Mouse (Mus musculus) adipocyte (in vitro differentiated cells): Measurements from ENCODE around the gene Mfsd6.
"Not testable (repeated sequence)": the region's sequence is repeated elsewhere in the genome, so short reads cannot be mapped to it uniquely, and the experiment has no call there.

Source experiments
- DNase-seq: peaks from one replicate; pipeline ENCODE4 v3.0.0-alpha.2; 2016; ENCODE audit warnings: low spot score

The Mfsd6 gene

DNA sequence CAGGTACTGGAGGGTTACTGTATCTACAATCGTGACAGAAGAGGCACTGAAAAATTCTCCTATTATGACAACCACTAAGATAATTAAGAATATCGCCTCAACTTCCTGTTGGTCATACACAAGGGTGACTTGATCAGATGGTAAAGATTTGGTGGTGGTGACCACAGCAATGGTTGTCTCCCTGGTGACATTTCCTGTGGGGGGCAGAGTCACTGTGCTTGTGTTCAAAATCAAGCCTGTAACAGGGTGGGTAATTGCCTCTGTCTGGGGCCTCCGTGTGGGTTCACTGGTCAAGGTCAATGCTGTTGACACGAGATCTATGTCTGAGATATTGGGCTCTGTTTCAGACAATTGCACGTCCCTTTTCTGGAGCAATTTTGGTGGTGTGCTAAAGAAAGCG is 18.5 kb downstream of the Mfsd6 start:
- no peak for DNase-seq

DNA sequence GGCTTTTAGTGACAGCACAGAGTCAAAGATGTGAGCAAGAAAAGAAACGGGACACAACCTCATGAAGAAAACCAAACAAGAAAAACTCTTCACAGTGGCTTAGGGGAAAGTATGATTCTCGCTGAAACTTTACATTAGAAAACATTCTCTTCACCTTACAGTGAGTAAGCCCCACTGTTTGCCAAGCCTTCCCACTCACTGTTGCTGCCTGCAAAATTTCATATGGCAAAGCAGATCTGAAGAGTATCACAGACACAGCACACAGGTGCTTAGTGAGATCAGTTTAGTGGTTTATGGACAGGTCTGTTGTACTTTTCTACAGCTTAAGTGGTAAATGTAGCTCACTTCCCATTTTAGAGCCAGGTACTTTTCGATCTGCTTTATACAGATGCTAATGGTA is 20.2 kb downstream of the Mfsd6 start:
- no peak for DNase-seq

DNA sequence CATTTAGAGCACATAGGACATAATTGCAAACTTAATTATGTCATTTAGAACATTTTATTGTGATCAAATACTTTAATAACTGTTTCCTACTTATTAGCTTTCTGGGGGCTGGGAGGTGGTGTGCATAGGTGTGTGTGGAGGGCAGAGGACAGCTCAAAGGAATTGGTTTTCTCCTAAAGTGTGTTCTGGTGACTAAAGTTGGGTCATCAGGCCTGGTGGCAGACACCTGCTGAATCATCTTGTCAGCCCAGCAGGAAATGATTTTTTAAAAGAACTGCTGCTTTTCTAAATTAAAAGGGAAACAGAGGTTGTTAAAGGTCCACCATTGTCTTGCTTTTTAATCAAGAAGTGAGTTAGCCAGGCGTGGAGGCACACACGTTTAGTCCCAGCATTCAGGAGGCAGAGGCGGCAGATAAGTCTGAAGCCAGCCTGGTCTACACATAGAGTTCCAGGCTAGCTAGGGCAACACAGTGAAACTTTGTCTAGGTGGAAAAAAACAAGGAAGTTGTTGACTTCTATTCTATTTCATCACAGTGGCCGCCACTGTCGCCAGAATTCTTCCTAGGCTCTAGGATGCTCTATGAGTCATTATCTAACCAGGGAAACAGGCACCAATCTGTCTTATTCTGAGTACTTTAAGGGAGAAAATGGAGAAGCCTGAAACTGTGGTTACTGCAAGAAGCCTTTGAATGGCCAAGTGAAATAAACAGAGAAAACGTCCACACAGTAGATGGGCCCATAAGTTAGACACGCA is 24.3 kb downstream of the Mfsd6 start:
- DNase-seq: no peak

DNA sequence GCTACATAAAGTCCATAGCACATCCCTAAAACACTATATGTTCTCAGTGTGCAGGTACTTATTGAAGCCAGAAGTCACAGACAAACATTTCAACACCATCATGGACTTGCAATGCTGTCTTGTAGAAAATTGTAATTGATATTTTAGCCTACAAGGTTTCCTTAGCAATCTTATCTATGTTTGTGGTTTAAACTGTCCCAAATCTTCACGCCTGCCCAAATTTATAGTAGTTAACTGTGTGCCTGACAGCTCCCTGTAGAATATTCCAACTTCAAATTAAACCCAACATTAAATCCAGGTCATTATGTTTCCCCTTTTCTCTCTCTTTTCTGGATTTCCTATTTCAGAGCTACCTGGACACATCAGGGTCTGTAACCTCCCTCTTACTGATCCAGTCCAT is 25.3 kb downstream of the Mfsd6 start:
- DNase-seq: no peak

DNA sequence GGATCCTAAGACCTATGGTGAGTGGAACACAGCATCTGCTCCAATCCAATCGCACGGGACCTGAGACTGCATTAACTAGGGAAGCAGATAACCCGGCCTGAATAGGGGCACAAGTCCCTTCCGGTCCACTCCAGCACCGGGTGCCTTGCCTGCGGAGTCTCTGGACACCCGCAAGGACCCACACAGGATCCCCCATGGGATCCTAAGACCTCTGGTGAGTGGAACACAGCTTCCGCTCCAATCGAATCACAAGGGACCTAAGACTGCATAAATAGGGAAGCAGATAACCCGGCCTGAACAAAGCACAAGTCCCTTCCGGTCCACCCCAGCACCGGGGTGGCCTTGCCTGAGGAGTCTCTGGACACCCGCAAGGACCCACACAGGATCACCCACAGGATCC is 32.8 kb downstream of the Mfsd6 start:
- not testable (repeated sequence) for DNase-seq

DNA sequence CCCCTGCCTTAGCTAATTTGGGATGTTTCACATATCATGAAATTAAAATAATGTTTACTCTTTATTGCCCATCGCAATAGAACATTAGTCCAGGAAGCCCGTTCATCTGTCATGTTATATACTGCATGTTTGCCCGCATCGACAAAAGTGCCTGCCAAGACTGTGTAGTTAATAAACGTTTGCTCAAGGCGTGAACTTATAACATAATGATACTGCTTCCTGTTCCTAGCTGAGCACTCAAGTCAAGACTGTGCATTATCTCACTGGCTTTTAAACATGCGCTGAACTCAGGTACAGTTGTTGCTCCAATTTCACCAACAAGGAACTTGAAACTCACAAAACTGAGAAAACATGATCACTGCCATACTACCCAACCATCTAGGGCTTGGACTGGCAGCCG is 39.6 kb downstream of the Mfsd6 start:
- no peak for DNase-seq

DNA sequence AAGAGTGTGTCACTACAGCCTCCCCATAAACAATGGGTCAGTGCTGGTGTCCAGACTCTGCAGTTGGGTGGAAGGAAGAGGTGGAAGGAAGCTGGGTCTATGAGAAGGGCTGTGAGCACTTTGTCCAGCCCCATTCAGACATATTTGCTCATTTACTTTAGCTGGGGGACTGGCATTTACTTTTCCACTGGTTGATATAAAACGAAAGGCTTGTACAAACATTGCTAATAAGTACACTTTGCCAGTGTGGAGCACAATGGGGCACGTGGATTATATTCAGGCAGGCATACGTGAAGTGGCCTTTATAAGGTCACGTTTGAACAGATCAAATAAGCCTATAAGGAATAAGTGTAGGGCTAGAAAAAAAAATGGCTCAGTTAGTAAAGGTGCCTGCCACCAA is 43.7 kb downstream of the Mfsd6 start:
- no peak for DNase-seq

DNA sequence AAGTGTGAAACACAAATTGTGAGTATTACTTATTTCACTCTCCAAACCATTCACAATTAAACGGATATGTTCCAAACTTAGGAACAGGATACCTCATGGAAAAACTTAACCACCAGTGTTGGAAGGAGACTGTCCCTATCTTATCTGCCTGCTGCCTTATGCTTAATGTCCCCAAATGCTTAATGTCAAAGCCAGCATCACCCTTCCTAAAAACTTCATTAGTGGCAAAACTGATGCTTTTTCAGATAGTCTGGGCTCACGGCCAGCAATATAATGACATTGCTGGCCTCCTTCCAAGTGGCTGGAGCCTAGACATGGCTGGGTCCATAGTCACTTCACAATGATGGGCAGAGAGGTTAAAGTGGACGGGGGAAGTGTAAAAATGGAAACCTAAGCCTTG is 50.6 kb downstream of the Mfsd6 start:
- peak; percentile 65 for DNase-seq

DNA sequence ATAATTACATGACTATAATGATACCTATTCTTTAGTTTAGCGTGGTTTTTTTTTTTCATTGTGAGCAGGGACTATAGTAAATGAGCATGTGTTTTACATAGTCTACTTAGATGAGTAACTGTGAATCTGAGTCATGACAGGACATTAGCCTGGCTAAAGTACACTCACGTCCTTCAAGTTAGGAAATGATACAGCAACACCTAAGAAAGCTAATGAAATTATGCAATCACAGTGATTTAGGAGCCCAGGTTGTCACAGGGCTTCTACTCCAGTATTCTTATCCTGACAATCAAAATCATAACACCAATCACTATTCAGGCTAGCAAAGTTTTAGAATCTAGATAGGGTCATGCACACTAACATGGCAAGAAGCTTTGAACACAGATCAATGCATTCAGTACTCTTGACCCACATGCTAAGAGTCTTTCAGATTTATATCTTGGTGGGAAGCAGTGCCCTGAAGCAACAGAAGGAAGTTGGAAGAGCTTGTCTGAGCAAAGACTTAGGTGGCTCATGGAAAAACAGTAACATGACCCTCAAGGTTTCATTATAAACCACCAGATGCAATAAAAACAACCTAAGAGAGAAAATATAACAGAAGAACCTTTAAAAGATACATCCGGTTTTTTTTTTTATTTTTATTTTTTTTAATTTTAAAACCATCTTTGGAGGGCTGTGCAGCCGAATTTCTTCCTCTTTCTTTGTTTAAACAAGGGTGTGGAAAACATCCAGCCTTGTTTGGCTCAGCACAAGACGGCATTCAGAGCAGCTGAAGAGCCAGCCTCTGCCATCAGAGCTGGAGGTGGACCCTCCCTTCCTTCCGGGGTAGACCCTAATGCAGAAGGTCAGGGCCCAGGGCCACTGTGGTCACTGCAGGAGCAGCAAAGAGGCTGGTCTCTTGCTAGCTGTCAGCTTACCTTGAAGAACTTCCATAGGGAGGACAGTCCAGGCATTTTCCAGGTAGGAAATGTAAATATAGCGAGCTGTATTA is 51.4 kb downstream of the Mfsd6 start:
- no peak for DNase-seq

DNA sequence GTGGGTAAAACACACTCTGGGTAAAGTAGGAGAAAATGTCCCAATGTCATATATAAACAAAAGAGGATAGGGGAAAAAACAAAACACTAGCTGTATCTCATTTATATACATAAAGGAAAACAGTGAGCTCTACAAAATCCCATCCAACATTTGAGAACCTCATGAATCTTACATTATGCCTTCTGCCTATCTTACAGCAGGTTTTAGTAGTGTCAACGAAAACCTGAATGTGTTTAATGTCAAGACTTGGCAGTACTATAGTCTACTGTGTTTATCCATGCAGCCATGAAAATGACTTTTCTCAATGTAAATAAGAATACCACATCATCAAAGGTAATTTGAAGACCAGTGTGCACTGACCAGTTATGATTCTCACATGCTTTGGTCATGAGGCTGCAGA is 57.3 kb downstream of the Mfsd6 start:
- DNase-seq: no peak

DNA sequence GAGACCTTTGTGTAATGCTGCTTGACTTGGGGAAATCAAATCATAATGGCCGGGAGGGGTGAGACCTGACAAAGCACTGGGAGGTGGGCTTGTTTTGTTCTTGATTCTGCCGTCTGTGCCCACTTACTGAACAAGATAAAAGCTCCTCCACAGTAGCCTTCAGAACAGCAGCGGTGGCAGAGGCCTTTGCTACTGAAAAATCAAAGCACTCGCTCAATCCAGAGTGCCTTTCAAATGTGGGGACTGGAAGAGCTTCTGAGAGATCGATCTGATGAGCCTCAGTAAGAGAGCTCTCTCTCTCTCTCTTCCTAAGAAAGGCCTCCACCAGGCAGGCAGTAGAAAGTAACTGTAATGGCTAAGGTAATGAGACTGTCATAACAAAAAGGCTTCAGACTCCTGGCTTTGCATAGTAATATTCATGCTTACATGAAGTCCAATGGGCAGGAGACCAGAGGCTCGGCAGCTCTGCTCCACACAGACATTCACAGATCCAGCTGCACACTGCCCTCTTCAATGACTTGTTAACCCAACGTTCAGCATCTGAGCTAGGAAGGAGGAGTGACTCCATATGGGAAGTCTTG is 58.4 kb downstream of the Mfsd6 start:
- no peak for DNase-seq

DNA sequence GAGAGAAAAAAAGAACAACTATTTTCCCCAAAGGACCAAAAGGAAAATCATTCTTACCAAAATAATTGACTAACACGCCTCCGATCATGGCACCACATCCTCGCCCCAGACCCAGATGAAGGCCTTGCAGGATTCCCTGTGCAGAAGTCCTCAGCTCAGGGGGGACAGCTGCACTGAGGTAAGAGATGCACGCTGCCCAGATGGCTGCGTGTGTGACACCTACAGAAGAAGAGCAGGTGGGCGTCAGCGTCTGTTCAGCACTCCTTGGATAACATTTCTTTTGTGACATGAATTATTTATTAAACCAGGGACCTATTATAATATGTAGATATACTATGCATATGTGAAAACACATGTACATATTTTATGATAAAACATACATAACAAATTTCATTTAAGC is 64.0 kb downstream of the Mfsd6 start:
- DNase-seq: no peak

DNA sequence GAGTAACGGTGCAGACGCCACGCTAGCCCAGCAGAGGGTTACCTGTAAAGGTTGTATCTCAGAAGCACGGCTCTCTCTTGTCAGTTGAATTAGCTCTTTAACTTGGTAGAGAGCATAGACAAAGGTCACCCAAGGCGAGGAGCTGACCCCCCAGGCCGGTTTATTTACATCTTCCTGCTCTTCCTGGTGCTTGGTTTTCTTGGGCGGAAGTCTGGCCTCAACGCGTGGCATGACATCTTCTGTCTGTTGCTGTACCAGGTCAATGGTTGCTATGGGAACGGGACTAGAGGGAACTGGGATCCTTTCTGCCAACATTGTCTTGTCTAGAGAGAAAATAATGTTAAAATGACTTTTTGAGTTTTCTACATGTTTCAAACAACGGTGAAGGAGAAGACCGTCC is 66.5 kb downstream of the Mfsd6 start:
- no peak for DNase-seq

DNA sequence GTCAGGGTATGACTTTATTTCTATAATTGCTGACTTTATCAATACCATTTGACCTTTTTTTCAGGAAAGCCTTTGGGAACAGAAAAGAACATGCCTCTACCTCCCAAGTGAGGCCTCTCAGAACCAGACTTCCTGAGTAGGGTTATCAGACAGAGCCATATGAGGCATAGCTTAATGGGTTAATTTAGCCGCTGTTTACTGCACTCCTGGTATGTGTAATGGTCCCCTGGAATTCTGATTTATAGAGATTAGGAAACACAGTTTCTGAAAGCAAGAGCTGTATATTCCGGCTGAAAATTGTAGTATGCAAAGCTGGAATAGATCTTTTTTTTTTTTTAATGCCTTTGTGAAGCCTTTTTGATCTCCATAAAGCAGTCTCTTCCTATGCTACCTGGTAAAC is 67.0 kb downstream of the Mfsd6 start:
- no peak for DNase-seq

DNA sequence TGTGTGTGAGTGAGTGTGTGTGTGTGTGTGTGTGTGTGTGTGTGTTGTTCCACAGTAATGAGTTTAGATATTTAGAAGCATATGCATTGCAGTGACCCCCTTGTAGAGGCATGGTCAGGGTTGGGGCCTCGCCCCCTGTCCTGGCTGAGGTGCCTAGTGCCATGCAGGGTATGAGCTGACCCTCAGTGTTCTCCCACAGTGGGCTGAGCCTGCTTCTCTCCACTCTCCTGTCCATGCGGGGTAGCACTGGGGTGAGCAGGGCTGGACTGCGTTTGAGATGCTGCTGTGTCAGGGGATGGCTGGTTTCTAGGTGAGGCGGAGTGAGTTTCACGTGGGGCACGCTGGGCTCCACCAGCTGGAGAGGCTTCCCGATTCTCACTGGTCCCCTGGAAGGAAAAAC is 69.1 kb downstream of the Mfsd6 start:
- no peak for DNase-seq

DNA sequence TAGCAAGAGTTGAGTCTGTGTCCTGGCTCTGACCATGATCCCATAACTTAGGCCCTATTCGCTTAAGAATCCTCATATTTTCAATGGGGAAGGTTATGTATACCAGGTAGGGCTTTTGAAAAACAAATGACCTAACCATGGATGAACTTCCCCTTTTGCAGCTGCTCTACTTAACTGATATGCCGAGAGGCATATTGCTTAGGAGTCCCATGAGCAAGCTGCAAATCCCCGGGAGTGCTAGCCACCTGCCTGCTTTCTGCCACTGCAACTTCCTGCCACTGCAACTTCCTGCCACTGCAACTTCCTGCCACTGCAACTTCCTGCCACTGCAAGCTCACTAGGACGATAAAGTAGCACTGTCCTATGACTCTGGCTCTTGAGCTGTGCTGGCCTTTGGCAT is 72.1 kb downstream of the Mfsd6 start:
- no peak for DNase-seq

DNA sequence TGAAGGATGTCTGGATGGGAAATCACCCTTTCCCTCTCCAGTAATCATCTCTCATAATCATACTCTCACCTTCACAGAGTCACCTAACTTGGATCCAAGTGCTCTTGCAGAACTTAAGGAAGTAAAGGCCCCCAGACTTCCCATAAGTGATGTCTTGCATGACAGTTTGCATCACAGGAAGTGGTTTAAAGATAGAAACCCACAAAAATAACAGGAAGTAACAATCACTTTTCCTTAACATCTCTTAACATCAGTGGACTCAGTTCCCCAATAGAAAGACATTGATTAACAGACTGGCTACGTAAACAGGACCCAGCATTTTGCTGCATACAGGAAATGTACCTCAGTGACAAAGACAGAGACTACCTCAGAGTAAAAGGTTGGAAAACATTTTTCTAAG is 73.9 kb downstream of the Mfsd6 start:
- DNase-seq: no peak

DNA sequence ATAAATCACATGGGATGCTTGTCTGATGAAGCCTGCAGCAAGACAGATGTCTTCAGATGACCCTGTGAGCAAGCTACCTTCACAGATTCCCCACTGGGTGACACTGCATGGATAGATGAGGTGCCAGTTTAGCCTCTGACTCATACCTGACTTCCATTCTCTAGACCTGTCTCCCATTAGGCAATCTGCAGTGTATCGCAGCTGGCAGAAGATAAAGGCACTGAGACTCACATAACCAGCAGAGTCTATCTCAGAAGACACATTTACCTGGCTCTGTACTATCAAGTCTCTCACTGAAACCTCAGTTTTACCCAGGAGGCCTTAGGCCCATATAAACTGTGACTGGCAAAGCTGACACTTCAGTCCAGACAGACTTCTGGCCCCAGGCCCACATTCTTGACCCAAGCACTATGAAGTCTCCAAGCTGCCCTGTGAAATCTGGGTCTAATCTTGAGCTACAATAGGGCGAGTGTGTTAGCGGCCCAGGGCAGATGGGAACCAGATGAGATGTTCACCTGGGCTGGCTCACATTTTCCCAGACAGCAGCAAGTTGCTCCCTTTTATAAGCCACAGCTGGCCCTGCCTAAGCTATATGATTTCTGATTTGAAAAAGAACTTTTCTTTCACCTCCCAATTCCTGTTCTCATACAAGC is 74.5 kb downstream of the Mfsd6 start:
- DNase-seq: peak; percentile 62

DNA sequence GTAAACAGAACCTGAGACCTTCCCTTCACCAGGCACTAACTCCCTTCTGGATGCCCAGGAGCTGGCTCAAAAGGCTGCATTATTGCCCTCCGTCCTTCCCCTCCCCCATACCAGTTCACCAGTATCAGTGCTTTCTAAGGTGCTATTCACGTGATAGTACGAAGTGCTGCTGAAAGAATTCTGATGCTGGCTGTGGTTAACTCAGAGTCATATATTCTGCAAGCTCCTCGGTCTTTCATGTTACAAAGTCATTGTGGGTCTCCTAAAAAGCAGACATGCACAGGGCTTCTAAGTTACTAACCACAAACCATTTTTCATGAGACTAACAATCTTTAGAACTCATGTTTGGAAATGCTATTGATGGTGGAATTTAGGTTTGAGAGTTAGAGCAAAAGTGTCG is 77.2 kb downstream of the Mfsd6 start:
- DNase-seq: no peak

DNA sequence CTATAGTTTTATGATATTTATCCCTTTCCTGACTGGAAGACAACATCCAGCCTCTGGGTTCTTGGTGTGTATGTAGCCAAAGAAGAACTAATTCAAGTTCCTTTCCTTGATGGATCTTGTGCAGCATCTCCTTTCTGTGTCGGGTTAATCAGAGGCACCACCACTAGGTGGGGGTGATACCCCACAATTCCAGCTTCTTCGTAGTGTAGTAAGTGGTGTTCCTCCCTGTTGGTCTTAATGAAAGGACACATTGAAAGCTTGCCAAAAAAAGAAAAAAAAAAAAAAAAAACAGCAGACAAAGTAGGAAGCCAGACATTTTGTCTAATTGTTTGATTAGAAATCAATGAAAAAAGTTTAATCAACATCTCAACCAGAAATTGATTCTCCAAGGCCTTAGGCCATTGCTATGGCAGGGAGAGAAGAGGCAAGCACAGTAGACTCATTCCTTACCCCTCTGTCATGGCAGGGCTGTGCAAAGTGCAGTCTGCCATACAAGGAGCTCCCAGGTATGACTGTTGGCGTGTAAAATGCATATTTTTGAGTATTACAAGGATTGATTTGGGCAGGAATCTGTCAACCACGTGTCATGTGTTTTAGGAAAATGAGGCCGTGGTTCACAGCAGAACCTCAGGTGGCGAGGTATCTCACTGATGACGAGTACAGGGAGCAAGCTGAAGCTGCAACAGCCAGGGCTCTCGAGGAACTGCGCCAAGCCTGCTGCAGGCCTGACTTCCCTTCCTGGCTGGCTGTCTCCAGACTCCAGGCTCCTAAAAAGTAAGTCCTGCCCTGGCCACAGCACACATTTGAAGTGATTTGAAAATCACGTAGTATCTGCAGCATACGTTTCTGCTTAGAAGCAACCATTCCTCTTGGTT is 78.9 kb downstream of the Mfsd6 start:
- DNase-seq: peak; percentile 78

DNA sequence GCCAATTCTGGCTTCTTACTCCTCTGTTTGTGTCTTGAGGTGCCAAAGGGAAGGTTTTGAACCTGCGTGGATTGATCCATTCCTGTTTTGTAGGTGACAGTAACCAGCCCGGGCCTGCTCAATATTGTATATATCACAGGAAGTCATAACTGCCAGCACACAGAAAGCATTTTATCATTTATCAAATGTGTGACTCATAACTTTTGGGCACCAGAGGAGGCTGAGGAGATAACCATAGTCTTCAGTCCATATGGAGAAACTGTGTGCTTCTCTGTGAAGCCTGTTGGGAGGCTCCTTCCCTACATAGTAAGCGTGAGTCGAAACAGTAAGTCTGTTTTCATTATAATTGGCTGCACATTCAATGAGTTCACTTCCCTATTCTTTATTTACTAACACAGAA is 86.5 kb downstream of the Mfsd6 start:
- DNase-seq: no peak
